Mouse (Mus musculus) cortical plate, adult 2 months (tissue): Measurements from ENCODE around the gene Hist1h2bc.

Source experiments
- CTCF ChIP-seq: fragments of 200-500 bp; IDR thresholded peaks from 2 replicates; pipeline ENCODE4 v1.5.1; 2011; ENCODE audit warnings: mild to moderate bottlenecking, control low read depth, low read length; ENCODE audit not compliant: insufficient read depth; ENCODE audit errors: extremely low read depth
- POLR2A ChIP-seq: fragments of 200-500 bp; IDR thresholded peaks from 2 replicates; pipeline ENCODE4 v1.6.1; 2011; ENCODE audit warnings: mild to moderate bottlenecking, low read length, control low read depth; ENCODE audit not compliant: insufficient read depth; ENCODE audit errors: extremely low read depth

DNA sequence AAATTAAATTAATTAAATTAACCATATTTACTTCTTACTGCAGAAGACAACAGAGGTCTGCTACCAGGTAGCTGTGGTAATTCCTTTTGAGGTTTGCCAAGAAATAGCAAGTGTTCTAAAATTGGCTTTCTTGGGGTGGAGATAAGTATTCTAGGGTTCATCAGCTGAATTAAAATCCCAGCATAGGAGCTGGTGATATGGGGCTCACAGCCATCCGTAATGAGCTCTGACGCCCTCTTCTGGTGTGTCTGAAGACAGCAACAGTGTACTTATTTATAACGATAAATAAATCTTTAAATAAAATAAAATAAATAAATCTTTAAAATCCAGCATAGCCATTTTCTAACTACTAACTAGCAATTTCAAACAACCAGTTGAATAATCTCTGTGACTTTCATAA lies 15.8 kb downstream of the Hist1h2bc start:
- TF ChIP-seq CTCF (no peak), POLR2A (no peak)
